ENCODE assay signal across 11 mouse cellular contexts in the genomic region with DNA sequence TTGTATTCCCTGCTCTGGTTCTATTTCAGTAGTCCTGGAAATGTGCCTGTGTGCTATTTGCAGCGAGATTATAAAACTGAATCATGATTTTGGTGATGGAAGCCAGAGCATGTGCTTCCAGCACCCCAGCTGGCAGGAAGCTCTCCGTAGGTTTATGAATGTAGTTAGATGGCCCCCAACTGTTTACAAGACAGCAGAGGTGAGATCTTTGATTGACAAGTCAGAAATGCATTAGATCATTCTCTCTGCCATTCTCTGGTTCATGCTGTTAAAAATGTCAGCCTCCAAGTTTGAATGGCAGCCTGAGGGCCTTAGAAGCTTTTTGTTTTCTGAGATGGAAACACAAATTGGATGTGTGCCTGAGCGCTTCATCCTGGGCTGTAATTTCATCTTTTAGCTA.
DNase-seq lines count a peak whose midpoint lies in the region; ATAC-seq and TF ChIP-seq lines count a peak whose summit lies in the region.
"Had no signal": no experiment of that assay in that cellular context is flagged by ENCODE, and none has a peak within 500 bp of the region (broad histone marks: within the 10 kb centered on the region; RNA-seq: fewer than 3 reads in every experiment).

No protein-coding gene starts in this region.

- TF ChIP-seq EP300 in lung, postnatal 0 days (IDR thresholded peaks at IDR 0.05) = no peak

- H3K4me2 ChIP-seq in lung, postnatal 0 days (replicated peaks; ENCODE audit: low read depth, low read length) = no peak overlapping the region

- TF ChIP-seq CTCF in layer of hippocampus, adult 2 months (conservative IDR thresholded peaks at IDR 0.05) = no peak
- no peak for TF ChIP-seq CTCF in lung, postnatal 0 days (IDR thresholded peaks at IDR 0.05)

- H3K36me3 ChIP-seq in lung, postnatal 0 days (ENCODE audit: insufficient read depth, low read length) = no peaks in the 10 kb centered on the region

- H3K27ac ChIP-seq in layer of hippocampus, adult 2 months = peak overlapping the region; percentile 67
- H3K27ac ChIP-seq in lung, postnatal 0 days (ENCODE audit: low read length) = no peak overlapping the region

- ATAC-seq in lung, postnatal 0 days = no peak

- DNase-seq in left cerebral cortex, adult 11 months (ENCODE audit: low spot score) = peak; percentile 63
- DNase-seq in left cerebral cortex, postnatal 4 days = no peak
- peak; percentile 56 to 63 for DNase-seq in cerebellum, postnatal 25 days
- DNase-seq in layer of hippocampus, adult 2 months (ENCODE audit: low spot score in 2 of 2) = peak; percentile 59 to 77
- peak; percentile 69 for DNase-seq in right cerebral cortex, postnatal 25 days
- DNase-seq in thymus, postnatal 25 days = no peak
- DNase-seq in lung, postnatal 0 days (ENCODE audit: low spot score) = no peak
- DNase-seq: embryo, embryonic 11 days; heart, postnatal 14 days; kidney, adult 18-20 months; lung, postnatal 14 days had no signal

- WGBS in lung, postnatal 0 days = 76% methylated on average over 3 of the region's 3 CpGs

- no peak overlapping the region for H3K4me3 ChIP-seq in layer of hippocampus, adult 2 months
- no peak overlapping the region for H3K4me3 ChIP-seq in lung, postnatal 0 days (ENCODE audit: low read depth, low read length)

- no peaks in the 10 kb centered on the region for H3K27me3 ChIP-seq in lung, postnatal 0 days (replicated peaks; ENCODE audit: insufficient read depth, low read length)

- H3K4me1 ChIP-seq in lung, postnatal 0 days (ENCODE audit: insufficient read depth, low read depth, low read length) = no peaks in the 10 kb centered on the region; the same call in 1 of the 2 replicates

- intact Hi-C loops in left cerebral cortex, postnatal 4 days (cut with DNase I) = loop anchor here (10.0 kb wide), 1 partner anchor 128 kb away; no protein-coding TSS in a partner anchor

- H3K9me3 ChIP-seq in lung, postnatal 0 days (ENCODE audit: low read length) = no peaks in the 10 kb centered on the region

- H3K9ac ChIP-seq in lung, postnatal 0 days (replicated peaks; ENCODE audit: low read depth) = no peak overlapping the region

Comparison
In these comparisons a context has a peak if more than half of its experiments do, and no peak if none do; other contexts are left out.
1. DNase-seq: peak in left cerebral cortex, adult 11 months (single experiment), cerebellum, postnatal 25 days (2 of 2), layer of hippocampus, adult 2 months (2 of 2) and right cerebral cortex, postnatal 25 days (single experiment); none in left cerebral cortex, postnatal 4 days (single experiment), thymus, postnatal 25 days (single experiment) and lung, postnatal 0 days (single experiment).